Mouse (Mus musculus) liver, embryonic 12.5 days (tissue): ENCODE results near the gene Bcl9l. TPM values are rescaled to one million over a fixed set of nuclear protein-coding genes. Genes with fewer than 3 reads are reported as not detected.

Source experiments
- ATAC-seq: fragments of 200-750 bp; cut with Nextera tagmentation; 2 replicates; pipeline ENCODE4 v1.8.0; 2017; ENCODE audit warnings: moderate number of reproducible peaks, mild to moderate bottlenecking, moderate library complexity
- H3K27ac ChIP-seq: fragments of 300-500 bp; sonication (generic); 2 replicates; pipeline ENCODE4 v1.5.1; 2016; ENCODE audit warnings: mild to moderate bottlenecking
- H3K27me3 ChIP-seq: fragments of 300-500 bp; sonication (generic); replicated peaks from 2 replicates; pipeline ENCODE4 v1.6.1; 2016; ENCODE audit warnings: mild to moderate bottlenecking, moderate library complexity
- H3K36me3 ChIP-seq: fragments of 300-500 bp; sonication (generic); 2 replicates; pipeline ENCODE4 v1.6.1; 2016; ENCODE audit warnings: mild to moderate bottlenecking, moderate library complexity
- H3K4me1 ChIP-seq: fragments of 300-500 bp; sonication (generic); 2 replicates; pipeline ENCODE4 v1.6.1; 2016
- H3K4me2 ChIP-seq: fragments of 300-500 bp; sonication (generic); 2 replicates; pipeline ENCODE4 v1.6.1; 2016; ENCODE audit warnings: mild to moderate bottlenecking, moderate library complexity
- H3K4me3 ChIP-seq: fragments of 300-500 bp; sonication (generic); 2 replicates; pipeline ENCODE4 v1.5.1; 2016; ENCODE audit warnings: mild to moderate bottlenecking, moderate library complexity
- H3K9ac ChIP-seq: fragments of 300-500 bp; sonication (generic); 2 replicates; pipeline ENCODE4 v1.6.1; 2016; ENCODE audit warnings: mild to moderate bottlenecking, moderate library complexity
- H3K9me3 ChIP-seq: fragments of 300-500 bp; sonication (generic); replicated peaks from 2 replicates; pipeline ENCODE4 v1.6.1; 2016; ENCODE audit warnings: mild to moderate bottlenecking, moderate library complexity
- WGBS: fragments of 180-500 bp; shearing (Covaris S2); methylation state at CpG from one replicate; pipeline ENCODE4 v1.1.7; 2016; ENCODE audit not compliant: insufficient replicate concordance; 5-methylcytosine and 5-hydroxymethylcytosine counted together
- polyA plus RNA-seq: library from polyadenylated mRNA; unstranded; fragments of >200 nt; fragmentation: Nextera tagmentation; extraction: Ambion mirVana; gene quantifications from 2 replicates; pipeline ENCODE4 v1.2.1, GENCODE M21; 2016

Gene Bcl9l
- polyA plus RNA-seq, 1 experiment from 2014 or later, result 2.7 TPM

GRCm38 (mm10) chr9:44500638-44501175, 18.1 kb downstream of the Bcl9l start:
- ATAC-seq, result no peak
- Histone ChIP-seq H3K4me3 (no peak overlapping the region), H3K4me1 (peaks cover 64% of the 10 kb centered on the region), H3K9ac (no peak overlapping the region), H3K4me2 (no peak overlapping the region), H3K36me3 (peaks cover 5% of the 10 kb centered on the region), H3K27me3 (peaks cover 48% of the 10 kb centered on the region), H3K9me3 (no peaks in the 10 kb centered on the region), H3K27ac (no peak overlapping the region)
- WGBS, result 52% methylated on average over 8 of the region's 8 CpGs

GRCm38 (mm10) chr9:44501206-44501879, 18.7 kb downstream of the Bcl9l start:
- Histone ChIP-seq H3K4me1 (peaks cover 65% of the 10 kb centered on the region), H3K36me3 (peaks cover 12% of the 10 kb centered on the region), H3K9me3 (no peaks in the 10 kb centered on the region), H3K27me3 (peaks cover 47% of the 10 kb centered on the region), H3K4me2 (no peak overlapping the region), H3K4me3 (no peak overlapping the region), H3K9ac (no peak overlapping the region; the same call in 1 of the 2 replicates), H3K27ac (no peak overlapping the region)
- ATAC-seq, result no peak
- 70% methylated on average over 10 of the region's 10 CpGs for WGBS

- ATAC-seq, result no peak
- peaks cover 18% of the 10 kb centered on the region for H3K36me3 ChIP-seq
- no peak overlapping the region for H3K27ac ChIP-seq
- 1% methylated on average over 4 of the region's 4 CpGs for WGBS
- peaks cover 60% of the 10 kb centered on the region for H3K4me1 ChIP-seq
- H3K27me3 ChIP-seq, result peaks cover 40% of the 10 kb centered on the region
- no peaks in the 10 kb centered on the region for H3K9me3 ChIP-seq
- no peak overlapping the region for H3K4me3 ChIP-seq
- H3K9ac ChIP-seq, result no peak overlapping the region
- H3K4me2 ChIP-seq, result no peak overlapping the region
These were observed 19.4 kb downstream of the Bcl9l start for GRCm38 (mm10) chr9:44502006-44502405.

GRCm38 (mm10) chr9:44504893-44505823, 22.5 kb downstream of the Bcl9l start:
- Histone ChIP-seq H3K4me2 (no peak overlapping the region; the same call in 1 of the 2 replicates), H3K27me3 (peaks cover 9% of the 10 kb centered on the region), H3K4me3 (no peak overlapping the region), H3K36me3 (peaks cover 41% of the 10 kb centered on the region), H3K4me1 (peaks cover 43% of the 10 kb centered on the region), H3K9ac (no peak overlapping the region), H3K27ac (no peak overlapping the region), H3K9me3 (no peaks in the 10 kb centered on the region)
- 74% methylated on average over 20 of the region's 20 CpGs for WGBS
- ATAC-seq, result no peak

- Histone ChIP-seq H3K9ac (no peak overlapping the region), H3K4me3 (no peak overlapping the region), H3K4me1 (peaks cover 43% of the 10 kb centered on the region), H3K27ac (no peak overlapping the region), H3K27me3 (0 out of 2 replicates have a peak, but pooled peaks cover 11% of the 10 kb centered on the region), H3K4me2 (peak overlapping the region; percentile 39), H3K9me3 (no peaks in the 10 kb centered on the region), H3K36me3 (peaks cover 41% of the 10 kb centered on the region)
- 51% methylated on average over 23 of the region's 23 CpGs for WGBS
- no peak for ATAC-seq
These were observed 23.3 kb downstream of the Bcl9l start for GRCm38 (mm10) chr9:44505824-44506467.

- Histone ChIP-seq H3K27me3 (0 out of 2 replicates have a peak, but pooled peaks cover 7% of the 10 kb centered on the region), H3K36me3 (peaks cover 41% of the 10 kb centered on the region), H3K4me2 (no peak overlapping the region), H3K4me3 (no peak overlapping the region), H3K9ac (no peak overlapping the region), H3K4me1 (peaks cover 43% of the 10 kb centered on the region), H3K27ac (no peak overlapping the region), H3K9me3 (no peaks in the 10 kb centered on the region)
- WGBS, result 87% methylated on average over 13 of the region's 13 CpGs
- no peak for ATAC-seq
These were observed 23.9 kb downstream of the Bcl9l start for GRCm38 (mm10) chr9:44506566-44506965.

GRCm38 (mm10) chr9:44507345-44507744, 24.7 kb downstream of the Bcl9l start:
- WGBS, result 80% methylated on average over 6 of the region's 6 CpGs
- Histone ChIP-seq H3K4me3 (no peak overlapping the region), H3K9ac (no peak overlapping the region), H3K9me3 (no peaks in the 10 kb centered on the region), H3K4me1 (peaks cover 45% of the 10 kb centered on the region), H3K27ac (no peak overlapping the region), H3K4me2 (no peak overlapping the region), H3K36me3 (peaks cover 41% of the 10 kb centered on the region), H3K27me3 (0 out of 2 replicates have a peak, but pooled peaks cover 4% of the 10 kb centered on the region)
- no peak for ATAC-seq

- Histone ChIP-seq H3K27ac (no peak overlapping the region), H3K27me3 (0 out of 2 replicates have a peak, but pooled peaks cover 4% of the 10 kb centered on the region), H3K36me3 (peaks cover 41% of the 10 kb centered on the region), H3K4me2 (no peak overlapping the region), H3K9ac (no peak overlapping the region), H3K4me1 (peaks cover 53% of the 10 kb centered on the region), H3K9me3 (no peaks in the 10 kb centered on the region), H3K4me3 (no peak overlapping the region)
- ATAC-seq, result no peak
- 73% methylated on average over 18 of the region's 18 CpGs for WGBS
These were observed 25.5 kb downstream of the Bcl9l start for GRCm38 (mm10) chr9:44508124-44508619.

- H3K4me2 ChIP-seq, result peak overlapping the region; percentile 77
- peaks cover 41% of the 10 kb centered on the region for H3K36me3 ChIP-seq
- peaks cover 54% of the 10 kb centered on the region for H3K4me1 ChIP-seq
- 0 out of 2 replicates have a peak overlapping the region, but pooled peaks have one; percentile 46 for H3K27ac ChIP-seq
- 0 out of 2 replicates have a peak, but pooled peaks cover 4% of the 10 kb centered on the region for H3K27me3 ChIP-seq
- H3K9ac ChIP-seq, result no peak overlapping the region
- ATAC-seq, result peak; percentile 29; the same call in 1 of the 2 replicates
- no peak overlapping the region for H3K4me3 ChIP-seq
- H3K9me3 ChIP-seq, result no peaks in the 10 kb centered on the region
- WGBS, result 79% methylated on average over 19 of the region's 19 CpGs
These were observed 26.3 kb downstream of the Bcl9l start for GRCm38 (mm10) chr9:44508721-44509486.

- Histone ChIP-seq H3K4me3 (peak overlapping the region; percentile 57), H3K4me2 (peak overlapping the region; percentile 77)
These were observed 27.1 kb downstream of the Bcl9l start for GRCm38 (mm10) chr9:44509487-44510354.

More at GRCm38 (mm10) chr9:44509487-44510354, 27.1 kb downstream of the Bcl9l start:
- Histone ChIP-seq H3K9me3 (no peaks in the 10 kb centered on the region), H3K36me3 (peaks cover 41% of the 10 kb centered on the region), H3K4me1 (peaks cover 54% of the 10 kb centered on the region), H3K9ac (peak overlapping the region; percentile 63), H3K27ac (peak overlapping the region; percentile 46; the same call in 1 of the 2 replicates), H3K27me3 (0 out of 2 replicates have a peak, but pooled peaks cover 4% of the 10 kb centered on the region)
- 0 out of 2 replicates have a peak, but pooled peaks have one; percentile 7 for ATAC-seq
- WGBS, result 15% methylated on average over 27 of the region's 27 CpGs
